Mouse (Mus musculus): ENCODE measurements around the gene Psmc5.

The Psmc5 gene

DNA sequence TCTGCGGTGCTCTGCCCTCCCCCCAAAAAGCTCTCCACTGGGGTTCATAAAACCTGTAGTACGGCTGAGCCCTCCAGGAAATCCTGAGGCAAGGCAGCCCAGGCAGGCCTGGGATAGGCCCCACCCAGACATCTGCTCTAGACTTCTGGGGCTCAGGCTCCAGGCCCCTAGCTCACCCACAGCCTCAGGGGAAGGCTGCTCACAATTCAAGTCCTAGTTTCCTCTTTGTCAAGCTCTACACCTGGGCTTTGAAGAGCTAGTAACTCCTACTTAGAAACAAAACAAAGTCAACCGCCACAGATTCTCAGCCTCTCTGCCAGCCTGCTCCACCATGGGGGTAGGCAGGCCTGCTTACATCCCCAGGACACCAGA, 13.1 kb downstream of the Psmc5 start:
- DNase-seq: peak in 1 of 2 experiments; percentile 39

DNA sequence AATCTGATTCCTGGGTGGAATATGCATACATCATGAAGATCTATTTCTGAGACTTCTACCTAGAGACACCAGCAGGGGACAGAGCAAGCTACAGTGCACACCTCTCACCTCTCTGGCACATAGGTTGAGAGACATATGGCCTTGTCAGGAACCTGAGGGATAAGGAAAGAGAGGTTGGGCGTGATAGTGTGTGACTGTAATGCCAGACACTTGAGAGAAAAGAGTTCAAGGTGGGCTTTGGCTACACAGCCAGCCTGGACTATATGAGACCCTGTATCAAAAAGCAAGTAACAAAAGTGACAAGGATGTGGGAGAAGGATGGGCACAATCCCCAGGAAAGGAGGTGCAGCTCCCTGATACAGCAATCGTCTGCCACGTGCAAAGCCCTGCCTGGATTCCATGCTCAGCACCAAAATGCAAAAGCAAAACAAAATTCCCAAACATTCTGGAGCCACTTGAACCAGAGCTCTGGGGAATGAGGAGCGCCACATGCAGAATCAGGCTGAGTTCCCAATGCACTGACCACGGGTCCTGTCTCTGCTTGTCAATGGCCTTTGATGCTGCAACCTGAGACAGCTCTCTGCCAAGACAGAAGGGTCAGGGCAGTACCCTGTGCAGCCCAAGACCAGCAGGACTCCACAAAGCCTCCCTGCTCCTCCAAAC, 15.3 kb downstream of the Psmc5 start:
- DNase-seq: peak in 1 of 2 experiments; percentile 29

DNA sequence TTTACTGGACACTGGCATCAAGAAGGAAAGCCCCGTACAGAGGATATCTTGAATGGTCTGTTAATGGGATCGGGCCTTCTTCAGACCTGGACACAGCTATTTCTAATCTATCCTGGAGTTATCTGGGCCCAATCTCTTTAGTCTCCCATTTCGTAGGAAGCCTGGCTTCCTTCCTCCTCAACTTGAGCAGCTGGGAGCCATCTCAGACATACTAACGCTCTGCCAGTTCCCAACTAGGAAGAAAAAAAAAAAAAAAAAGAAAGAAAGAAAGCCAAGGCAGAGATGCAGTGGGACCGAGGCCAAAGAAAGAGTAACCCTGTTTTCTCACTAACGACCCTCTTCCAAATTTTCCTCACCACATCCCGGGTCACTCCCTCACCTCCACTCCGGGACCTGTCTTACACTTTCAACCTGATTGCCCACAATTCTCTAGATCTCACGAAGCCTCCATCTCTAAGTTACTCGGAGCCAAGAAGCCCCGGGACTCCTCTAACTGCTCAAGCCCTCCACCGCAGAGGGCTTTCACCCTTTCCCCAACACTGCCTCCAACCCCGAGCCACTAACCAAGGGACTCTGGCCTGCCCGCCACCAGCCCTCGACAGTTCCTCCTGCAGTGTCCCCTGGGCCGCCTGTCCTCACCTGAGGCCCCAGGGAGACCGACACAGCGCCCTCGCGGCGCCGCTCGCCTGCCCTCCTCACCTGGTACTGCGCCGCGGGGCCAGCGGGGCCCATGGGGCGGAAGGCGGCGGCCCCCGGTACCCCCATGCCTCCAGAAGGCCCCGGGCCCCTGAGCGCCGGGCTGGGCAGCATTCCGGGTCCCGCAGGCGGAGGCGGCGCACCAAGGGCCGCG, 16.1 kb downstream of the Psmc5 start:
- peak in 1 of 2 experiments; percentile 67 for DNase-seq

DNA sequence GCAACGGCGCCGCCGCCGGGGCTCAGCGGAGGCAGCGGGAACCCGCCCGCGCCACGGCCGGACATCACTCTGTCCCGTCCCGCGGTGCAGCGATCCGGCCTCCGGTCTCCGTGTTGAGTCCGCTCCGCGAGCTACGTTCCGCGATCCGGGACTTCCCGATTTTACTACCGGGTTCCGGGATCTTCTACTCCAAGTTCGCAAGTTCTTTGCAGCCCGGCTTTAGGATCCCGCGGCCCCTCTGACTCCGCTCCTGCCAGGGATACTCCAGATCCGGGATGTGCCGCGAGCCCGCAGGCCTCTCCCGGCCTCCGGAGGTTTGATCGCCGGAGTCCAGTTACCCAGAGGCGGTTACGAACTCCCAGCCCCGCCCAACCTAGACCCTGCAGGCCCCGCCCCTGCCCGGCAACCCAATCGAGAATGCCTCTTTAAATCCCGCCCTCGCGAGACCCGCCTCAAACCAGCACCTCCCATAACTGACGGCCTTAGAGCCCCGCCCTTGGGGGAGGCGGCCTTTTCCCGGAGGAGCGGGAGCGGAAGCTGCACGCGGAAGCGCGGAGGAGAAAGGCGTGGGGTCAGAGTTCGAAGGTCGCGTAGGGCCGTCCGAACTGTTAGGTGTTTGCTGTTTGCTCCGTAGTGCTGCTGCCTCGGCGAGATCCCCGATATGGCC, 16.8 kb downstream of the Psmc5 start, which contains the start of gene Smarcd2:
Gene Smarcd2, minus strand, starts transcription at position 329 of the 667 bp plus-strand sequence.
- peak; percentile 100 for DNase-seq

DNA sequence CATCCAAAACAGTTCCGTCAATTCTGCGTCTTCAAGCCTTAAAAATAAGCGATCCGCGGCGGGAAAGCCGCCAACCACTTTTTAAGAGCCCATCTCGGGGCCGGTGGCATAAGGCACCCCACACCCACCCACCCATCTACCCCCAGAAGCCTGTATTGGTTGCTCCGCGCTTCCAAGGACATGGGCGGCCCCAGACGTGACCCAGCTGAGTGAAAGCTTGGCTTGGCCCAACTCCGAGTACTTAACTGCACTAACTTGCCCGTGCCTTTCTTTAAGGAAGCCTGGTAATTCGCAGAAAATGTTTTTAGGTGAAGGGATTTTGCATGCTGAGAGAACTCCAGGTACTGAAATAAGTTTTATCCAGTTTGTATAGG, 17.3 kb downstream of the Psmc5 start:
- DNase-seq: no peak

DNA sequence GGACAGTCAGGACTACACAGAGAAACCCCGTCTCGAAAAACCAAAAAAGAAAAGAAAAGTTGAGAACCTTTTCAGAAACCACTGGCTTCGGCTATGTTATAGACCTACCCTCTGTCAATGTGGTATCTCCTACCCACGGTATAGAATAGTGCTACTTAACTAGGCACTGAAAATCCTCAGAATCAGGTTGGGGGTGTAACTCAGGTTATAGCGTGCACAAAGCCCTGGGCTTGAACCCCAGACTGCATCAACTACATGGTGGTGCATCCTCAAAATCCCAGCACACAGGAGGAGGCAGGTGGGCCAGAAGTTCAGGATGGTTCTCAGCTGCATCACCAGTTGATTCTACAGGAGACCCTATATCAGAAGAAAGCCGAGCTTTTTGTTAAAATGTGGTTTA, 17.9 kb downstream of the Psmc5 start:
- no peak for DNase-seq

DNA sequence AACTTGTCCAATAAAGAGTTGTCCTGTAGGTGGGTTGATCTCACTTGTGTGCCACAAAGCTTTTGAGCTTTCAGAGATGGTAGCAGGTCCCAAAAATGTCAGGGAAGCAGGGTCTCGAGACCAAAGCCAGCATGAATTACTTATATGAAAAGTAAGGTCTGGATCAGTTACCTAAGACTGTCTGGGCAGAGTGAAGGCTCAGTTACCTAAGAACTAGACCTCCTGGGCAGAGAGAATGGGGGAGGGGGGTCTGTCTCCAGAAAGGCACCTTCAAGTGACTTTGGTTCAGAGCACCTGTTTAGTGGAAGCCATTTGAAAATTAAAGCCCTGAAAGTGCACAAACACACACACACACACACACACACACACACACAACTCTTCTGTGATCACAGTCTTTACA, 18.4 kb downstream of the Psmc5 start:
- DNase-seq: no peak

DNA sequence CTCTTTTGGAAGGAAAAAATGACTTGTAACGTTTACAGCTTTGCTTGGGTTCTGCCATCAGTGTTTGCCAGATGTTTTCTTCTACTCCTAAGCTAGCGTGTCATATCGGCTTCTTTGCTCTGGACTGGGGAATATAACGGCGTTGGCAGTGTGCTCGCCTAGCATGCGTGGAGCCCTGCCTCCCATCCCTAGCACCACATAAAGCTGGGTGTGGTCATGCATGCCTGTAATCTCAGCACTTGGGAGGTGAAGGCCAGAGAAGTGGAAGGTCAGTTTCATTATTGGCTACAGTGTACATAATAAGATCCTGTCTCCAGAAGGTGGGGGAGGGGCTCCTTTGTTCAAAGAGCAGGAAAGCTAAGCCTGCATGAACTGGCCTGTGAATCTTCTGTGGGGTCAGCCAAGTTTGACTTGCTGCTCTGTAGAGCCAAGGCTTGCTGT, 19.0 kb downstream of the Psmc5 start:
- DNase-seq: peak; percentile 78 to 81

DNA sequence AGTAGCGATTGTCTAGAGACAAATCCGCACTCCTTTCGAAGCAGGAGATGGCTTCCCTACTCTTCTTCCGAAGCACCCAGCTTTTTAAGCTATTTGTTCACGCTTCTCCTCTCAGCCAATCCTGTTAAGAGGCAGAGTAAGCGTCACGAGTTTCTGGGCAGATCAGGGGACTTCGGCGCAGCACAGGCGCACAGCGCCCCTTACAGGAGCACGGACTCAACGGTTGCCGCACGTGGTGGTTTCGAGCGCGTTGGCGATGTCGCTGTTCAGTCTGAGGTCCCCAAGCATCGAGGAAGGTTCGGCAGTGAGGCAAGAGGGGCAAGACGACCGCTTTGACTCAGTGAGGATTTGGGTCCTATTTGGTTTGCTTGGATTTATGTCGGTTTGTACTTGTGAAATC, 20.5 kb downstream of the Psmc5 start, which contains the start of gene Tcam1:
Gene Tcam1, plus strand, starts transcription at position 219 of the 400 bp plus-strand sequence.
- DNase-seq: peak; percentile 94 to 97

DNA sequence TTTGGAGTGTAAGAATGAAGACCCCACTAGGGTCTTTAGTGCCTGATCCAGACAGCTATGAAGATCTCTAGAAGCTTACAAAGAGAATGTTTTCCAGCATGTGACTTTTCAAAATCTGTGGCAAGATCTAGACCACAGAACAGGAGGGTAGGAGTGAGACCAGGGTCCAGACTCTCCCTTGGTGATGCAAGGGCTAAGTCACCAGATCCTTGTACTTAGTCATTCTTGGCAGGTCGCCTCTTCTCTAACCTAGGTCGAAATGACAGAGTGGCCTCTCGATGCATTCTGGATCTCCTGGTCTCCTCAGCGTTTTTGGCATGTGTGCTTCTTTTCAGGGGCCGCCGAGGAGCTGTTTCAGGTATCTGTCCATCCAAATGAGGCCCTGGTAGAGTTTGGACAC, 26.5 kb downstream of the Psmc5 start:
- no peak for DNase-seq

DNA sequence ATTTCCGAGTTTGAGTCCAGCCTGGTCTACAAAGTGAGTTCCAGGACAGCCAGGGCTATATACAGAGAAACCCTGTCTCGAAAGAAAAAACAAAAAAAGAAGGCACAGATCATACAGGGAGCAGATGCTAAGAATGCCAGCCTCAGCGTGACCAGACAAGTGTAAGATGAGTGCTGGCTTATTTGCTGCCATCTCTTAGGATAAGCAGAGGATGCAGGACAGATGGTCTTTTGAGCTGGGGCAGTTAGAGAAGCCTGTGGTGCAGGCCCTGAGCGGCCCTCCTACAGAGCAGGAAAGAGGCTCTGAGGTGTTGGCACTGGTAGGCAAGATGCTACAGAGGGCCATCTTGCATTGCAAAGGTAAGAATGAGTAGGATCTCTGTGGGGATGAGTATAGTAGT, 27.4 kb downstream of the Psmc5 start:
- no peak for DNase-seq

DNA sequence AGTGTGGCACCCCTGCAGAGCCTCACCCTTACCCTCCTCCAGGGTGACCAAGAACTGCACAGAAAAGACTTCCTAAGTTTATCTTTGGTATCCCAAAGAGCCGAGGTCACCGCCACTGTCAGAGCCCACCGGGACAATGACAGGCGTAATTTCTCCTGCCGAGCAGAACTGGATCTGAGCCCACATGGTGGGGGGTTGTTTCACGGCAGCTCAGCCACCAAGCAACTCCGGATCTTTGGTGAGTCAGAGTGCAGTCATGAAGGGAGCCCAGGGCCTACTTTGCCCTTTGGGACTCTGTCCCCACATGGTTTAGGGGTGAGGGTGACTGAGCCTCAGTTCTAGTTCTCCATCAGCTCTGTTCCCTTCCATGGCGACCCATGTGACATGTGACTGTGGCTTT, 28.2 kb downstream of the Psmc5 start:
- DNase-seq: no peak

DNA sequence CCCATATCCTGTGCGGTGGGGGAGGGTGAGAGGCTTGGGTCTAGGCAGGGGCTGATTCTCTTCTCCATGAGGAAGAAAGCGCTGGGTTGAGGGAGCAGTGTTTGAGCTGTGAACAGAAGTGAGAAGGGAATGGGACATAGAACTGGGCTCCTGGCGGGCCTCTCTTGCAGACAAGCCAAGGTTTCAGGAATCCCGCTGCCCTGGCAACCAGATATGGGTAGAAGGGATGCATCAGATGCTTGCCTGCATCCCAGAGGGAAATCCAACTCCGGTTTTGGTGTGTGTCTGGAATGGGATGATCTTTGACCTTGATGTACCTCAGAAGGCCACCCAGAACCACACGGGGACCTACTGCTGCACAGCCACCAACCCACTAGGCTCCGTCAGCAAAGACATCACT, 30.3 kb downstream of the Psmc5 start:
- no peak for DNase-seq

DNA sequence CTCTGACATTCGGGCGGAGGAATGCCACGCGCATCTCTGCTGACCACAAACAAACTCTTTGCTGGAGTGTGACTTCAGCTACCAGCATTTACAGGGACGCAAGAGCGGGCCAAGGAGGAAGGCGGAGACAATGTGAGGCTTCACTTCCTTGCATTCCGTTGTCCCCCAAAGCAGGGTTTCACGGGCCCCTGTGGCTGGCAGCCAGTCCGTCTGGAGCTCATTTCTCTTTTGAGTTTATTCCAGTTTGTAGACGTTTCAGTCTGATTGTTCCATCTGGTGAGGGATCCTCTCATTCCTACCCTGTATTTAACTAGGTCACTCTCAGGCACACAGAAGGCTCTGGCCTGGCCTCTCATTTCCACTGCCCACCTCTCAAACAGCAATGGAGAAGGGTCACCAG, 31.0 kb downstream of the Psmc5 start:
- DNase-seq: no peak

DNA sequence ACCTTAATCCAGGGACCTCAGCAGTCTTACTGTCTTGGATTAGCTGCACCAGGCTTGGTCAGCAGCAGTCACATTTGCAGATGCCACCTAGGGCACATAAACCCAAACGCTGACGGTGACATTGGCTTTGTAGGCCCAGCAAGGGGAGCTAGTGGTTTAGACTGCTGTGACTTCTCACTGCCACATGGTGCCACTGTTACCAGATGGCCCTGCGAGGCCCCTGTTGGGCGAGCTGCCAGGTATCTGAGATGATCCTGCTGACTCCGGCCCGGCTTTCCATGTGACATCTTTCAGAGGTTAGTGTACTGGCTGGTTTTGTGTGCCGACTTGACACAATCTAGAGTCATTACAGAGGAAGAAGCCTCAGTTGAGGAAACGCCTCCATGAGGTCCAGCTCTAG, 33.4 kb downstream of the Psmc5 start:
- peak; percentile 75 to 85 for DNase-seq

DNA sequence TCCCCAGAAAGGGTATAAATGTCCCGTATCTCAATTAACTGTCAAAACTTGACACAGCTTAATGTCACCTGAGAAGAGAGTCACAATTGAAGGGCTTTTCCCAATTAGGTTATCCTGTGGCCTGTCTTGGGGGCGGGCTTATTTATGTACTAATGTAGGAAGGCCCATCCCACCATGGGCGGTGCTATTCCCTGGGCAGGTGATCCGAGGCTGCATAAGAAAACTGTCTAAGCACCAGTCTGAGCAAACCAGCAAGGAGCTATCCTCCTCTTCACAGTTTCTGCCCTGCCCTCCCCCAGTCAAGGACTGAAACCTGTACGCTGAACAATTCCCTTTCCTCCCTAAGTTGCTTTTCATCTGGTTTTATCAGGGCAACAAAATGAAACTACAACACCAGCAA, 34.4 kb downstream of the Psmc5 start:
- no peak for DNase-seq

DNA sequence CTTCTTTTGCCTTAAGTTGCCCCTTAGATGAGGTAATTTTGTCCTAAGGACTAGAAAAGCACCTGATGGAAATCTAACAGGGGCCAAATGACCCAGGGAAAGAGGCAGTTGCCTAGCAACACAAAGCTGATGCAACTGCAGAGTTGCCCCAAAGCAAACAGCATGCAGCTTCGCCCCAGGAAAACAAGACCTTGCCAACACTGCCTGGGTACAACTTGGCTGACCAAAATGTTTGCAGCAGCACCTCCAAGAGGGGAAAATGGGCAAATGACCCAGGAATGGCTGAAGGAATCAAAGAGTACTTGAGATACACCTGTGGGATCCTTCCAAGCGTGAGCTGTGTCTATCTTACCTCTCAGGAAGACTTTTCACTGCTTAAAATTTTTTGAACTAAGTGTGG, 35.9 kb downstream of the Psmc5 start:
- no peak for DNase-seq

DNA sequence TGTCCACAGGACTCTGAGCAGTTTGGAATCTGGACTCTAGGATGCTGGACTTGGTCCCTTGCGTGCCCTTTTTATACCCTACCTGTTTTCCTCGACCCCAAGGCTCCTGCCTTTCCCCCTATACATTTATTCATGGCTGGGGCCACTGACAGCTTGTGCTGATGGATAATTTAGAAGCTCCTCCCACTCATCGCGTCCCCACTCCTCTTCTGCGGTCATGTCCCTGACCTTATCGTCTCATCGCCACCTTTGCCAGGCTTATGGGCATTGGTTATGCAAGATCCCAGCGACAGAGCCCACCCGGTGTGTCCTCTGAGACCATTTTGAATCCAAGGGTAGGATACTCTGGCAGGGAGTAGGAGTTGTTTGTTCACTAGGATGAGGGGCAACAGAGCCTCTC, 45.8 kb downstream of the Psmc5 start, which contains the start of gene Gh:
Gene Gh, minus strand, starts transcription at position 101 of the 400 bp plus-strand sequence.
- no peak for DNase-seq

DNA sequence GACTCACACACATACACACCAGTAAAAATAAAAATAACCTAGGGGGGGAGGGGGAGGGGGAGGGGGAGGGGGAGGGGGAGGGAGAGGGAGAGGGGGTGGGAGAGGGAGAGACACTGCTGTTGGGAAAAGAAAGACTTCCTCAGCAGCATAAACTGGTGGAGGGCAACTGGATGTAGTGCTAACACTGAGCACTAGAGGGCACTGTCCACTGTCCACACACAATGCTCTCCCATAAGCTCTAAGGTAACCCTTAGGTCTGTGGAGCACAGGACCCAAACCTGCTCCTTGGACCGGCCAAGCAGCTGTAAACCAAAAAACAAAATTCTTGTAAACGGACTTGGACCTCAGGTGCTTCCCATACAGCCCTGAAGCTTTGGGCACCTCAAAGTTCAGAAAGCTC, 46.7 kb downstream of the Psmc5 start:
- DNase-seq: peak; percentile 53 to 84

DNA sequence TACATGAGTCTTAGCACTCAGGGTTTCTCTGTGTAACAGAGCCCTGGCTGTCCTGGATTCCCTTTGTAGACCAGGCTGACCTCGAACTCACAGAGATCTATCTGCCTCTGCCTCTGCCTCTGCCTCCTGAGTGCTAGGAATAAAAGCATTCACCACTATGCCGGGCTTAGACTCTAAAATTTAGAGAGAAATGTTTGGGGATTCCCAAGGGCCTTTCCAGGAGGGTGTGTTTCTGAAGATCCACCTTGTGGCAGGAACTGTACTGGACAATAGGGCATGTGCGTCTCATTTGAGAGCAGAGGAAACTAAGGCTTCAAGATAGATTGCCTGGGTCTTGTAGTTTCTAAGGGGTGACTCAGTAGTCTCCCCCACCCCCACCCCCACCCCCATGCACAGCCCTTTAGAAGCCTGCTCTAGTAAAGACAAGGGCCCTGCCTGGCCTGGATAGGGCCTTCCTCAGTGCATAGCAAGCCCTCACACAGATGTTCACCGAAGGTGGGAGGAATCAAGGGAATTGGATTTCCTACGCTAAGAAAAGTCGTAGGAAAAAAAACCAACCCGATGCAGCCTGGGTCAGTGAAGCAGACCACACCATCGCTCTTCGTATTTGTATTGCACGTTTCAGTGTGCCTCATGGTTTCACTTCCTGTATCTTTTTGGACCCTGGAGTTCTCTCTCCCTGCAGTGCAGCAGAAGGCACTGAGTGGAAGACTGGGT, 49.6 kb downstream of the Psmc5 start:
- DNase-seq: no peak

DNA sequence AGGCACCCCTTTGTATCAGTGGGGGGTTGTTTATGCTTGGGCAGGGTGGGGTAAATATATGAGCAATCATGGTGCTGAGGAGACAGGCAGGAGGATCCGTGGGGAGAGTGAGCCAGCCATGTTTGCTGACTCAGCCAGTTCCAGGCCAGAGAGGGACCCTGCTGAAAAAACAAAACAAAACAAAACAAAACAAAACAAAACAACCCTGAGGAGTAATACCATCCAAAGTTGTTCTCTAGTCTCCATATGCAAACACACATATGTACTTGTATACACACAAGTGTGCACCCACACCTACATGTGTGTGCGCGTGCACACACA, 50.1 kb downstream of the Psmc5 start:
- DNase-seq: no peak

DNA sequence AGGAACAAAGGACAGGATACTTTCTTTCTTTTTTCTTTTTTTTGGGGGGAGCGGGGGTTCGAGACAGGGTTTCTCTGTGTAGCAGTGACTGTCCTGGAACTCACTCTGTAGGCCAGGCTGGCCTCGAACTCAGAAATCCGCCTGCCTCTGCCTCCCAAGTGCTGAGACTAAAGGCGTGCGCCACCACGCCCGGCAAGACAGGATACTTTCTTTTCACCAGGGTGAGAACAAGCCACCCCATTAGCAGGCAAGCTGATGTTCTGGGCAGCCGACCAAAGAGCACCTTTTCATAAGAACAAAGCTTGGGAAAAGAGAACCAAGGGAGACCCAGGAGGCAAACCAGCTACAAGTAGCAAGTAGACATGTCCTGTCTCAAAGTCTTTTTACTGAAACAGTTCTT, 50.8 kb downstream of the Psmc5 start:
- no peak for DNase-seq

DNA sequence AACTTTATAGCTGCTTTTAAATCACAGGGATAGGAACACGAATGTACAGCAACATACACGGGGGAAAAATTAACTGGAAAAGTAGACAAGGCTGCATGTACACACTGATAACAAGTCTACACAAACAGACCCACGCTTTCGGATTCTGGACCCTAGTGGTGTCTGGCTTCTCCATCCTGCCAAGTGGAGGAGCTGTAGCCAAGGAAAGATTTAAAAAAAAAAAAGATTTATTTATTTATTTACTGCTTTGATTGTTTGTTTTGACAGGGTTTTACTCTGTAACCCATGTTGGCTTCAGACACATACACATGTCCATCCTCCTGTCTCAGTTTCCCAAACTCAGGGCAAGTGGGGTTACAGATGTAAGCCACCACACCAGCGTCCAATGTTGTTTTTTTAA, 51.5 kb downstream of the Psmc5 start:
- DNase-seq: no peak

Measured in kidney, postnatal 36 days (tissue).